Mouse (Mus musculus): Measurements from ENCODE around the gene Gm21488. TPM values are rescaled to one million over a fixed set of nuclear protein-coding genes. Genes with fewer than 3 reads are reported as not detected.

The Gm21488 gene
- not detected in 2 replicates for total RNA-seq (2023)

GRCm38 (mm10) chrY:27521820-27522219, at the start of gene Gm21488:
TSS of gene Gm21488 (minus strand) at chrY:27521920.

